Mouse (Mus musculus) bone marrow macrophage, adult 2 months (primary cell): Measurements from ENCODE around the gene Scube1.

Experiments used
- CTCF ChIP-seq: IDR thresholded peaks from 2 replicates; pipeline ENCODE4 v1.5.1; 2012; ENCODE audit warnings: low read depth, mild to moderate bottlenecking, low read length, moderate library complexity
- POLR2A ChIP-seq: IDR thresholded peaks from 2 replicates; pipeline ENCODE4 v1.6.1; 2012; ENCODE audit warnings: mild to moderate bottlenecking, low read depth, low read length, borderline replicate concordance

DNA sequence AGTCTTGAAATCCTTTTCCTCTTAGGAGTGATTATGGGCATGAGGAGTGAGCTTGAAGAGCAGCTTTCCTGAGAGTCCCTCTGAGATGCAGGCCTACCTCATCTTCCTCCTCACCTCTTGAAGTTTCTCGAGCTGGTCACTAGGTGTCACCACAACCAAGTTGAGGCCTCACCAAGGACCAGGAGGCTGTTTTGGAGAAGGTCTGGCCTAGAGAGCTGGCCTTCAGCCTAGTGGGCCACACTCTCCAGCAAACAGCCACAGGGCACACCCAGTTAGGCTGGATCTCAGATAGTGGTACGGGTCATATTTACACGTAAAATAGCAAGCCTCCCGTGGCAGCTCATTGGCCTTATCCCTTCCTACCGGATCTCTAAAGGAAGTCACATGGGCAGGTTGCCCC is 60.1 kb downstream of the Scube1 start:
- TF ChIP-seq CTCF (0 out of 2 replicates have a peak, but pooled peaks have one; percentile 24), POLR2A (no peak)
